Mouse (Mus musculus): ENCODE measurements around the gene Fam19a1.

DNA sequence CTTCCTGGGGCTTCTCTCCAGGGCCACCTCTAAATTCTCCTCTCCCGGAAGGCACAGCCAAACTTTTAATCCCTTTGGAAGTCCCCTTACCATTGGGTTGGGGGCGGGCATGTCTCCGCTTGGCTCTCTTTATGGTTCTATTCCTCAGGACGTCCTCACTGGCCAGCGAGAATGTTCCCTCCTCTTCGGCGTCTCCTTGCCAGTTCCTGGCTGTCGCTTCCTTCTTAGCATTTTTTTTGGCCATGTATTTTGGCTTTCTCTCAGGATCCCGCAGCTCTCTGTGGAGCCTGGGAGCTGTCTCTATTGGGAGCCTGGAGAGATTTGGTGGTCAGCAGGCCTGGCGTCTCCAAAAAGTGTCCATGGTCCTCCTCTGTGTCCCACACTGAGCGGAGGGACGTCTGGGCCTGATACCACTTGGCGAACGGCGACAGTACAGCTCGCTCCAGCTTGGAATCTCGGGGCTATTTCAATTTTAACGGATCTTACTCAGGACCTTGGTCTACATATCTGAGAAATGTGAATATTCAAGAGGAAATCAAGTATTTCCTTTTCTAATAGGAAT, 52.9 kb downstream of the Fam19a1 start, which contains the start of gene 1700123L14Rik:
- TF ChIP-seq CTCF (IDR thresholded peaks at IDR 0.05; ENCODE audit: low read depth) (no peak), EP300 (IDR thresholded peaks at IDR 0.05; ENCODE audit: low read depth) (no peak)
